Mouse (Mus musculus) neural tube, embryonic 11.5 days (tissue): ENCODE data around the gene Rps6kb1. TPM values are rescaled to one million over a fixed set of nuclear protein-coding genes. Genes with fewer than 3 reads are reported as not detected.
A peak's percentile ranks its signal among the peaks of the same experiment; 100 is the strongest.

Experiments
- ATAC-seq: fragments of 200-750 bp; cut with Nextera tagmentation; 2 replicates; pipeline ENCODE4 v1.8.0; 2017; ENCODE audit warnings: moderate number of reproducible peaks, mild to moderate bottlenecking, moderate TSS enrichment, moderate library complexity; ENCODE audit not compliant: insufficient read depth, low FRiP score, low TSS enrichment
- DNase-seq: peaks from one replicate; pipeline ENCODE4 v3.0.0-alpha.2; 2015; ENCODE audit warnings: low spot score
- H3K27ac ChIP-seq: fragments of 300-500 bp; sonication (generic); 2 replicates; pipeline ENCODE4 v1.5.1; 2014; ENCODE audit warnings: low read depth, mild to moderate bottlenecking, low read length
- H3K27me3 ChIP-seq: fragments of 300-500 bp; sonication (generic); 2 replicates; pipeline ENCODE4 v1.6.1; 2014; ENCODE audit warnings: mild to moderate bottlenecking, low read length, mixed read lengths; ENCODE audit not compliant: control insufficient read depth, insufficient read depth
- H3K36me3 ChIP-seq: fragments of 300-500 bp; sonication (generic); 2 replicates; pipeline ENCODE4 v1.6.1; 2014; ENCODE audit warnings: mild to moderate bottlenecking, low read length, moderate library complexity, mixed read lengths; ENCODE audit not compliant: control insufficient read depth, insufficient read depth
- H3K4me1 ChIP-seq: fragments of 300-500 bp; sonication (generic); 2 replicates; pipeline ENCODE4 v1.6.1; 2014; ENCODE audit warnings: low read length, mixed read lengths; ENCODE audit not compliant: control insufficient read depth, insufficient read depth
- H3K4me2 ChIP-seq: fragments of 300-500 bp; sonication (generic); 2 replicates; pipeline ENCODE4 v1.6.1; 2014; ENCODE audit warnings: low read depth, mild to moderate bottlenecking, moderate library complexity
- H3K4me3 ChIP-seq: fragments of 300-500 bp; sonication (generic); 2 replicates; pipeline ENCODE4 v1.5.1; 2014; ENCODE audit warnings: low read depth, low read length
- H3K9ac ChIP-seq: fragments of 300-500 bp; sonication (generic); 2 replicates; pipeline ENCODE4 v1.6.1; 2014; ENCODE audit warnings: mild to moderate bottlenecking, low read length
- H3K9me3 ChIP-seq: fragments of 300-500 bp; sonication (generic); 2 replicates; pipeline ENCODE4 v1.6.1; 2016; ENCODE audit warnings: low read length; ENCODE audit not compliant: control insufficient read depth
- WGBS: fragments of 180-500 bp; shearing (Covaris S2); extraction: QIAGEN DNeasy Blood & Tissue Kit; methylation state at CpG from one replicate; pipeline ENCODE4 v1.1.7; 2014; 5-methylcytosine and 5-hydroxymethylcytosine counted together
- polyA plus RNA-seq: library from polyadenylated mRNA; unstranded; fragments of >200 nt; fragmentation: Nextera tagmentation; extraction: Ambion mirVana; gene quantifications from 2 replicates; pipeline ENCODE4 v1.2.1, GENCODE M21; 2014

Rps6kb1 gene
- polyA plus RNA-seq, 1 experiment from 2014 or later = 56.4 TPM

DNA sequence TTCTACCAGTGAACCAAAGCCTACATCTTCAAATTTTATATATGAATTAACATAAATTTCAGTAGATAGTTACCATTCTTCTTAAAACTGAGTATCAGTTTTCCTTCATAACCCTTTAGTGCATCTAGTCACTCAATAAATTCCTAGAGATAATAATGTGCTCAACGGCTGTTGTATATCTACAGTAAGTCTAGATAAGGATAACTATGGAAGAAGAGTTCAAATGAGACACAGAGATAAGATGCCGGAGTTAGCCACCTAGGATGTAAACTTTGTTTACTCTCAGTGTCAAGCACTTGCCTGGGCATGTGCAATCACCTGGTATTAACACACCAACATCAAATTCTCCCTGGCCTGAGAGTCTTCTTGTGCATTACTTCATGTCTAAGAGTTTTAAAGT lies 37.3 kb downstream of the Rps6kb1 start:
- H3K27ac ChIP-seq = no peak overlapping the region
- H3K36me3 ChIP-seq = peaks cover 11% of the 10 kb centered on the region
- 93% methylated on average over 2 of the region's 2 CpGs for WGBS

GRCm38 (mm10) chr11:86503121-86503520 lies 41.5 kb downstream of the Rps6kb1 start:
- Histone ChIP-seq H3K27me3 (no peaks in the 10 kb centered on the region), H3K4me2 (no peak overlapping the region), H3K4me1 (no peaks in the 10 kb centered on the region), H3K9me3 (no peaks in the 10 kb centered on the region), H3K27ac (no peak overlapping the region), H3K9ac (no peak overlapping the region), H3K36me3 (no peaks in the 10 kb centered on the region), H3K4me3 (no peak overlapping the region)
- no peak for DNase-seq
- WGBS = 90% methylated on average over 2 of the region's 2 CpGs
- ATAC-seq = no peak

More for the DNA sequence above, 37.3 kb downstream of the Rps6kb1 start:
- Histone ChIP-seq H3K27me3 (no peaks in the 10 kb centered on the region), H3K9me3 (no peaks in the 10 kb centered on the region), H3K9ac (no peak overlapping the region), H3K4me3 (no peak overlapping the region), H3K4me1 (no peaks in the 10 kb centered on the region), H3K4me2 (no peak overlapping the region)
- DNase-seq (no peak), ATAC-seq (no peak)

DNA sequence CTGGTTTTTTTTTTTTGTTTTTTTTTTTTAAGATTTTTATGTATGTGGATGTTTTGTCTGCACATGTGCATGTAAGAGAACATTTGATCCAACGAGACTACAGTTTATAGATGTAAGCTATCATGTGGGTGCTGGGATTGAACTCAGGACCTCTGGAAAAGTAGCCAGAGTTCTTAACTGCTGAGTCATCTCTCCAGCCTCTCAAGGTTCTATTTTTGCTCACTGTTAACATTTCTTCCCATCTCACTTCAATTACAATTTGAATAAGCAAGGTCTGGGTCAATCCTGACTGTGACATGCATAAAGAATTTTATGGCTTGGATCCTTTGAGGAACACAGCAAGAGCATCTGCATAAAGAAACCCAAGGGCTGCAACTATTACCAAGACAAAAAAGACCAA lies 43.8 kb downstream of the Rps6kb1 start:
- WGBS = 73% methylated on average over 1 of the region's 1 CpGs
- Histone ChIP-seq H3K4me2 (no peak overlapping the region), H3K27ac (no peak overlapping the region), H3K4me3 (no peak overlapping the region), H3K27me3 (no peaks in the 10 kb centered on the region), H3K9me3 (no peaks in the 10 kb centered on the region), H3K4me1 (no peaks in the 10 kb centered on the region), H3K9ac (no peak overlapping the region), H3K36me3 (no peaks in the 10 kb centered on the region)
- DNase-seq = no peak
- ATAC-seq = no peak

DNA sequence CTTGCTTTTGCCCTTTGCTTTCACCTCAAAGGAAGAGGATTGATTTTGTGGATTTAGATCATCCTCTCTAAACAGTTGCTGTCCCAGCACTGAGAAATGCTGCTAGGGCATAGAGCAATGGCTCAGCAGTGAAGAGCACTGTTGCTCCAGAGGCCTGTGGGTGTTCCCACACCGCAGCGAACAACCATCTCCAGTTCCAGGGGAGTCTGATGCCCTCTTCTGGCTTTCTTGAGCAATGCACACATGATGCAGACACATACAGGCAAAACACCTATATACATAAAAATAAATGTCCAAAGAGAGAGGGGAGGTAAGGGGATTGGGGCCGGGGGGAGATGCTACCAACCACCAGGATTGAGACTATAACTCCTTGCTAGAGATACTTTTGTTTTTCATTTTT lies 46.7 kb downstream of the Rps6kb1 start:
- Histone ChIP-seq H3K9me3 (no peaks in the 10 kb centered on the region), H3K27ac (no peak overlapping the region), H3K4me3 (no peak overlapping the region), H3K36me3 (no peaks in the 10 kb centered on the region), H3K4me1 (no peaks in the 10 kb centered on the region), H3K9ac (no peak overlapping the region), H3K27me3 (no peaks in the 10 kb centered on the region), H3K4me2 (no peak overlapping the region)
- 76% methylated on average over 3 of the region's 3 CpGs for WGBS
- DNase-seq (no peak), ATAC-seq (no peak)

DNA sequence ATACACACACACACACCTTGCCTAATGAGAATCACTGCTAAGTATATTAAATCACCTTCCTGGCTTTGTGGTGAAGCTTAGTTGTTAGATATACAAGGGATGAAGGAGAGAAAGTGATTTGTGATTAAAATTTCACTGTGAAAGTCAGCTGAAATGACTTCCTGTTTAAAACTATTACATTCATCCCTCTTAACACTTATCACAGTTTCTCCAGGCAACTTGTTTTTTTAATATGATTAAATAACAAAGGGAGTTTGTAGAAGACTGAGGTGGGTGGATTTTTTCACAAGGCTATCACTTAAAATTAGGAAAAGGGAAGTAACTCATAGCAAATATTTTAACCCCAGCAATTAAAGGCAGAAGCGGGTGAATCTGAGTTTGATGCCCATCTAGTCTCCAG lies 47.2 kb downstream of the Rps6kb1 start:
- no peak for DNase-seq
- H3K36me3 ChIP-seq = no peaks in the 10 kb centered on the region
- H3K4me3 ChIP-seq = no peak overlapping the region
- no peak overlapping the region for H3K4me2 ChIP-seq
- H3K9me3 ChIP-seq = no peaks in the 10 kb centered on the region
- no peak for ATAC-seq
- no peak overlapping the region for H3K27ac ChIP-seq
- 96% methylated on average over 1 of the region's 1 CpGs for WGBS
- no peak overlapping the region for H3K9ac ChIP-seq
- no peaks in the 10 kb centered on the region for H3K4me1 ChIP-seq
- no peaks in the 10 kb centered on the region for H3K27me3 ChIP-seq

DNA sequence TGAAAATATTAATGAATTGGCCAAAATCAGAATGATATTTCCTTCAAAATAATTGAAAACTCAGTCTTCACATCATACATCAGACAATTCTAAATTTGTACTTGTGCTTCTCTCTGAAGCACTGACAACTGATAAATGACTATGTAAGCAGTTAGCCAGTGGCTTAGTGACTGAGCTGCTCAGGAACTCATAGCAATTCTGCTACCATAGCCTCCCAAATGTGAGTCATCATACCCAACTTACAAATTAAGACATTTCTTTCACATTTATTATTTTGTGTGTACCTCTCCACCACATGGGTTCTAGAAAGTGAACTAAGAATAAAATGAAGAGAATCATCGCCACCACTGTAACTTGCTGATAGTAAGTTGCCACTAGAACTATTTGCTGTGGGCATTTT lies 53.8 kb downstream of the Rps6kb1 start:
- no peak overlapping the region for H3K27ac ChIP-seq
- no peak overlapping the region for H3K4me3 ChIP-seq
- peaks cover 2% of the 10 kb centered on the region for H3K4me1 ChIP-seq
- no peaks in the 10 kb centered on the region for H3K9me3 ChIP-seq
- no peak overlapping the region for H3K4me2 ChIP-seq
- no peak overlapping the region for H3K9ac ChIP-seq
- ATAC-seq (no peak), DNase-seq (no peak)
- H3K36me3 ChIP-seq = no peaks in the 10 kb centered on the region
- H3K27me3 ChIP-seq = no peaks in the 10 kb centered on the region
- 100% methylated on average over 1 of the region's 1 CpGs for WGBS

DNA sequence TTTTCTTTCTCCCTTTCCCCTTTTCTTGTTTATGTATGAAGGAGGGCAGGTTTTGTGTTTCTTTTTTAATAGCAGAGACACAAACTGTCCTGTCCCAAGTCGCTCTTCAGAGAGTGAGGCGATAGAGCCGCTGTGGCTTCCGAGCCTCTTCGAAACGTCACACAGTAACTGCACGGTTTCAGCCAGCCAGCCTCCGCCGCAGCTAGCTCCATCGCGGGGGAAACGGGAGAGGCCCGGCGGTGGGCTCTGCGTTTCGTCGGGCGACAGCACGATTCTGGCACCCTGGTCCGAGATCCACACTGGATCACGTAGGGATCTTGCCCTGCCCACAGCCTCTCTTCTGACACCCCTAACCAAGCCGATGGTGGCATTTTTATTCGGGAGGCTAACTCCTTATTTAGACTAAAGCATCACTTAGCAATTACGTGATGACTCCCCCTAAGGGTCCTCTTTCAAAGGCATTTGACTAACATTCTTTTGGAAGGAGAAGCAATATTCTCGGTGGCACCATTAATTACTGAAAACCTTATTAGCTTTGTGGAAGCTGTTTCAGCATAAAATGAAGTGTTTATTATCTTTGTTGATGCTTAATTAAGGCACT lies 59.6 kb downstream of the Rps6kb1 start:
- Histone ChIP-seq H3K4me2 (peak overlapping the region; percentile 57), H3K36me3 (no peaks in the 10 kb centered on the region), H3K9me3 (no peaks in the 10 kb centered on the region), H3K27me3 (no peaks in the 10 kb centered on the region), H3K4me1 (peaks cover 6% of the 10 kb centered on the region), H3K4me3 (peak overlapping the region; percentile 50), H3K27ac (0 out of 2 replicates have a peak overlapping the region, but pooled peaks have one; percentile 0), H3K9ac (peak overlapping the region; percentile 66)
- ATAC-seq (peak; percentile 58; the same call in 1 of the 2 replicates), DNase-seq (peak; percentile 66)
- WGBS = under 1% methylated on average over 25 of the region's 25 CpGs

DNA sequence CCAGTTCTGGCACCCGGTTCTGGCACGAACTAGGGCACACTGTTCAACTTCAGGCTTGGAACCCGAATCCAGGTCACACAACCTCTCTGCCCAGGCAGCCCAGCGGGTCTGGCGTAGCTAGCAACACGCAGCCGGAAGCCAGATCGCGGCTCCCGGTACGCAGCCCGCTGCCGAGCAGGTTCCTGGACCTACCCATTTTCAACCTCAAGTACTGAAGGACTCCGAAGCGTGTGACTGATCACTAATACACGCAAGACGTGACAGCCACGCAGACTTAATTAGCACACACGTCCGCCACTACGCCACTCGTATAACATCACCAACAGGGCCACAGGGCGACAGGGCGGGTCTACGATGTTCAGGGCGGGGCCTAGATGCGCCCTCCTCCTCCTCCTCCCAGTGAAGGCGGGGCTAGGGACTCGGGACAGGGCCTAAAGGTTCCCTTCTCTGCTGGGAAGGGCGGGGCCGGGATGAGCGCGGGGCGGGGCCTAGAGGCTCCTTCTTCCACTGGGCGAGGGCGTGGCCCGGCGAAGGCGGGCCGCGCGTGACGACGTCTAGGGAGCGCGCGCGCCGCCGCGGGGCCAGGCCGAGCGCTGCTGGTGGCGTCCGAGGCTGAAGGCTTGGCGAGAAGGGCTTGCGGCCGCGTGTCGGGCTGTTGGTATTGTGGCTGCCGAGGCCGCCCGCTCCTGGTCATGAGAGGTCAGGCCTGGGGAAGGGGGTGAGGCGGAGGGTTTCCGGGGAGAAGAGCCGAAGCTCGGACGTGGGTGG lies 60.3 kb downstream of the Rps6kb1 start, which contains the start of gene Rnft1:
TSS of gene Rnft1 (plus strand) at position 557 of the 768 bp plus-strand sequence.
- peak within 1 kb of the TSS; percentile 66 for H3K4me2 ChIP-seq
- H3K9ac ChIP-seq = peak within 1 kb of the TSS; percentile 66
- ATAC-seq (peak; percentile 94), DNase-seq (peak; percentile 100)
- WGBS = under 1% methylated on average over 68 of the region's 68 CpGs
- no peaks in the 10 kb centered on the region for H3K9me3 ChIP-seq
- H3K27ac ChIP-seq = 0 out of 2 replicates have a peak within 1 kb of the TSS, but pooled peaks have one; percentile 0
- no peaks in the 10 kb centered on the region for H3K27me3 ChIP-seq
- H3K4me3 ChIP-seq = peak within 1 kb of the TSS; percentile 50
- no peaks in the 10 kb centered on the region for H3K36me3 ChIP-seq
- H3K4me1 ChIP-seq = peaks cover 6% of the 10 kb centered on the region

DNA sequence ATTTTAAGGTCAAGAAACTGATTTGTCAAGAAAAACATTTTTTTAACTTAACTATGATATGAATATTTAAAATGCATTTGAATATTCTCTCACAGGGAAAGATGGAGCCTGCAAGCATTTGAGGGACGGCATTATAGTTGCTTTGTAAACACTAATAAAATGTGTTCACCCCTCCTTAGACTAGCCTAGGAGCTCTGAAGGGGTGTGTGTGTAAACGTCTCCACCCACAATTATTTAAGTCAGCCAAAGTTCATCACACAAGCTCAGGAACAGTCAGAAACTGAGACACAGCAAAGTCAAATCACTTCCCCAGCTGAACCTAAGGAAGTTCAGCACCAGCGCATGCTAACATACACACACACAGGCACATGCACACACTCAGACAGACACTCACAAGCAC lies 71.0 kb downstream of the Rps6kb1 start:
- Histone ChIP-seq H3K4me1 (no peaks in the 10 kb centered on the region), H3K4me3 (no peak overlapping the region), H3K9me3 (no peaks in the 10 kb centered on the region), H3K36me3 (no peaks in the 10 kb centered on the region), H3K27ac (no peak overlapping the region), H3K4me2 (no peak overlapping the region), H3K9ac (no peak overlapping the region), H3K27me3 (no peaks in the 10 kb centered on the region)
- ATAC-seq (no peak), DNase-seq (no peak)
- 63% methylated on average over 3 of the region's 3 CpGs for WGBS
